ENCODE assay signal across 8 mouse cellular contexts in genomic region chr3:108563309-108563708, GRCm38 (mm10). TPM values are rescaled to one million over a fixed set of nuclear protein-coding genes. Genes with fewer than 3 reads are reported as not detected.
A peak's percentile ranks its signal among the peaks of the same experiment; 100 is the strongest.
DNase-seq lines count a peak whose midpoint lies in the region; ATAC-seq and TF ChIP-seq lines count a peak whose summit lies in the region.

No protein-coding gene starts in this region.

- TF ChIP-seq CTCF in MEL (IDR thresholded peaks at IDR 0.05 in 2 of 3, conservative IDR thresholded peaks at IDR 0.05 in 1 of 3; ENCODE audit: control insufficient read depth in 1 of 3, insufficient read depth in 1 of 3, low read depth in 2 of 3, low read length in 3 of 3, poor library complexity in 1 of 3, severe bottlenecking in 1 of 3) = peak; percentile 65 to 89 (median 72)
- TF ChIP-seq CTCF in lung, adult 2 months (IDR thresholded peaks at IDR 0.05; ENCODE audit: insufficient read depth, low read length) = peak; percentile 33; the same call in 1 of the 2 replicates

- ATAC-seq in forebrain, embryonic 15.5 days (replicated peaks) = peak; percentile 8; the same call in 1 of the 2 replicates
- ATAC-seq in neural tube, embryonic 15.5 days (ENCODE audit: low FRiP score) = peak; percentile 22; the same call in 1 of the 2 replicates

- no peak; a peak in 1 of 4 replicates for TF ChIP-seq EP300 in MEL (IDR thresholded peaks at IDR 0.05; ENCODE audit: low read depth in 1 of 2, low read length in 2 of 2)

- H3K79me2 ChIP-seq in MEL (ENCODE audit: control insufficient read depth, insufficient read depth, low read length, poor library complexity) = peaks cover 6% of the 10 kb centered on the region

- peaks cover 4% of the 10 kb centered on the region in 2 experiments; a peak in 2 of 4 replicates for H3K4me1 ChIP-seq in MEL (ENCODE audit: control insufficient read depth in 1 of 2, insufficient read depth in 2 of 2, low read length in 2 of 2)
- peaks cover 29% of the 10 kb centered on the region for H3K4me1 ChIP-seq in forebrain, embryonic 15.5 days
- 0 out of 2 replicates have a peak, but pooled peaks cover 6% of the 10 kb centered on the region for H3K4me1 ChIP-seq in lung, adult 2 months (ENCODE audit: control insufficient read depth, insufficient read depth, low read length)
- peaks cover 22% of the 10 kb centered on the region for H3K4me1 ChIP-seq in neural tube, embryonic 15.5 days

- DNase-seq in MEL (ENCODE audit: low read depth, low spot score) = peak; percentile 91
- DNase-seq in cerebellum, adult 11-12 months = peak; percentile 69
- peak; percentile 55 for DNase-seq in heart, postnatal 25 days (ENCODE audit: low spot score)
- DNase-seq in layer of hippocampus, adult 18-20 months (ENCODE audit: low spot score in 2 of 2) = peak; percentile 58 to 88
- peak; percentile 80 for DNase-seq in lung, adult 2 months
- DNase-seq in testis, postnatal 10 days (ENCODE audit: low spot score) = peak; percentile 87

- peak; percentile 42 for TF ChIP-seq RAD21 in MEL (IDR thresholded peaks at IDR 0.05; ENCODE audit: low read depth, low read length)

- 8% methylated on average over 4 of the region's 4 CpGs for WGBS in forebrain, embryonic 15.5 days
- 0% methylated on average over 4 of the region's 4 CpGs for WGBS in lung, adult 2 months
- WGBS in neural tube, embryonic 15.5 days = 5% methylated on average over 4 of the region's 4 CpGs

- H3K4me3 ChIP-seq in MEL (ENCODE audit: control insufficient read depth in 1 of 2, insufficient read depth in 1 of 2, low read depth in 2 of 2, low read length in 2 of 2) = peak overlapping the region; percentile 69 to 93
- H3K4me3 ChIP-seq in forebrain, embryonic 15.5 days = peak overlapping the region; percentile 87
- H3K4me3 ChIP-seq in lung, adult 2 months (replicated peaks; ENCODE audit: extremely low read depth, low read depth, low read length) = peak overlapping the region; percentile 47
- peak overlapping the region; percentile 67 for H3K4me3 ChIP-seq in neural tube, embryonic 15.5 days (replicated peaks)

- H3K36me3 ChIP-seq in MEL (ENCODE audit: control insufficient read depth in 1 of 2, insufficient read depth in 2 of 2, low read length in 2 of 2) = peaks cover 0 to 9% of the 10 kb centered on the region in 2 experiments; a peak in 2 of 4 replicates
- peaks cover 18% of the 10 kb centered on the region for H3K36me3 ChIP-seq in forebrain, embryonic 15.5 days
- H3K36me3 ChIP-seq in neural tube, embryonic 15.5 days = peaks cover 22% of the 10 kb centered on the region

- peak overlapping the region; percentile 85 for H3K4me2 ChIP-seq in forebrain, embryonic 15.5 days (replicated peaks)
- H3K4me2 ChIP-seq in neural tube, embryonic 15.5 days = peak overlapping the region; percentile 89

- no peaks in the 10 kb centered on the region for H3K9me3 ChIP-seq in MEL (replicated peaks; ENCODE audit: insufficient read depth, low read length)
- no peaks in the 10 kb centered on the region for H3K9me3 ChIP-seq in forebrain, embryonic 15.5 days
- no peaks in the 10 kb centered on the region for H3K9me3 ChIP-seq in neural tube, embryonic 15.5 days (replicated peaks)

- intact Hi-C loops in heart, postnatal 25 days (cut with DNase I) = loop anchor here (2.0 to 10.0 kb wide), 3 partner anchors 91 to 359 kb away; partner anchors contain the start of gene Cyb561d1

- peak overlapping the region; percentile 93 for H3K27ac ChIP-seq in MEL (ENCODE audit: control insufficient read depth, low read depth, low read length)
- H3K27ac ChIP-seq in forebrain, embryonic 15.5 days (replicated peaks) = peak overlapping the region; percentile 96
- peak overlapping the region; percentile 91 for H3K27ac ChIP-seq in neural tube, embryonic 15.5 days (replicated peaks)

- TF ChIP-seq POLR2A in MEL (IDR thresholded peaks at IDR 0.05; ENCODE audit: control insufficient read depth in 1 of 2, insufficient read depth in 1 of 2, low read depth in 1 of 2, low read length in 2 of 2, poor library complexity in 1 of 2) = peak in 1 of 2 experiments; percentile 50; a peak in 2 of 4 replicates
- no peak for TF ChIP-seq POLR2A in lung, adult 2 months (IDR thresholded peaks at IDR 0.05; ENCODE audit: borderline replicate concordance, extremely low read depth, low read depth, low read length)

- H3K9ac ChIP-seq in MEL (ENCODE audit: control insufficient read depth, low read depth, low read length, poor library complexity, severe bottlenecking) = peak overlapping the region; percentile 79
- peak overlapping the region; percentile 48 for H3K9ac ChIP-seq in forebrain, embryonic 15.5 days (replicated peaks)
- peak overlapping the region; percentile 21; the same call in 1 of the 2 replicates for H3K9ac ChIP-seq in neural tube, embryonic 15.5 days (replicated peaks)

- no peaks in the 10 kb centered on the region for H3K27me3 ChIP-seq in MEL (ENCODE audit: control insufficient read depth in 1 of 2, insufficient read depth in 2 of 2, low read length in 2 of 2)
- H3K27me3 ChIP-seq in forebrain, embryonic 15.5 days = no peaks in the 10 kb centered on the region
- H3K27me3 ChIP-seq in neural tube, embryonic 15.5 days (replicated peaks) = no peaks in the 10 kb centered on the region

TF ChIP-seq in MEL, 35 proteins besides CTCF, POLR2A, EP300 and RAD21 (continues in another document):
- TF ChIP-seq MAZ (IDR thresholded peaks at IDR 0.05; ENCODE audit: low read depth, low read length) = no peak
- TF ChIP-seq ETS1 (IDR thresholded peaks at IDR 0.05; ENCODE audit: low read depth, low read length) = peak; percentile 47; the same call in 1 of the 2 replicates
- no peak for TF ChIP-seq NRF1 (IDR thresholded peaks at IDR 0.05; ENCODE audit: insufficient read depth, low read depth, low read length, poor library complexity, severe bottlenecking)
- 0 out of 2 replicates have a peak, but pooled peaks have one; percentile 76 for TF ChIP-seq CHD1 (IDR thresholded peaks at IDR 0.05; ENCODE audit: low read depth, low read length)
- TF ChIP-seq JUND (IDR thresholded peaks at IDR 0.05; ENCODE audit: low read depth, low read length) = 0 out of 2 replicates have a peak, but pooled peaks have one; percentile 59
- peak; percentile 61 for TF ChIP-seq TBP (IDR thresholded peaks at IDR 0.05; ENCODE audit: low read depth, low read length)
- no peak for TF ChIP-seq RCOR1 (IDR thresholded peaks at IDR 0.05; ENCODE audit: low read depth, low read length)
- peak; percentile 38; the same call in 1 of the 2 replicates for TF ChIP-seq ZC3H11A (IDR thresholded peaks at IDR 0.05; ENCODE audit: low read depth, low read length)
- no peak; the same call in 1 of the 2 replicates for TF ChIP-seq MYC (IDR thresholded peaks at IDR 0.05; ENCODE audit: low read depth, low read length)
- TF ChIP-seq POLR2AphosphoS5 (IDR thresholded peaks at IDR 0.05; ENCODE audit: borderline replicate concordance, low read depth, low read length) = no peak

RNA-seq across cellular contexts. Expression of gene Tmem167b, which starts 1.0 kb away (rescaled TPM):
- total RNA-seq in MEL (2012; rRNA removed) = 15.1 and 20.8 TPM in 2 replicates
- 10 to 100 TPM in 1 of 2 experiments, not detected in 1; 15.9 TPM for polyA plus RNA-seq in MEL (2012; ENCODE audit: insufficient read depth in 1 of 2, insufficient read length in 2 of 2, low read depth in 1 of 2, low replicate concordance in 2 of 2, missing spikeins in 1 of 2)
- 64.7 and 68.7 TPM in 2 replicates for polyA plus RNA-seq in forebrain, embryonic 15.5 days (2015; fragmentation: Nextera tagmentation; extraction: Ambion mirVana)
- total RNA-seq in heart, postnatal 25 days (2021) = 10 to 100 TPM; 24.5 to 25.4 TPM
- 10 to 100 TPM; 56.7 to 58.7 TPM for total RNA-seq in layer of hippocampus, adult 18-20 months (2021)
- polyA plus RNA-seq in lung, adult 2 months (2012; rRNA removed) = 7.0 and 9.8 TPM in 2 replicates
- polyA plus RNA-seq in neural tube, embryonic 15.5 days (2015; fragmentation: Nextera tagmentation; extraction: Ambion mirVana) = 46.3 and 47.5 TPM in 2 replicates

RNA-seq across cellular contexts. Expression of gene Taf13, which starts 8.2 kb away (rescaled TPM):
- total RNA-seq in MEL (2012; rRNA removed) = 5.4 and 6.5 TPM in 2 replicates
- polyA plus RNA-seq in MEL (2012; ENCODE audit: insufficient read depth in 1 of 2, insufficient read length in 2 of 2, low read depth in 1 of 2, low replicate concordance in 2 of 2, missing spikeins in 1 of 2) = 1 to 10 TPM in 1 of 2 experiments, not detected in 1; 7.0 TPM
- polyA plus RNA-seq in forebrain, embryonic 15.5 days (2015; fragmentation: Nextera tagmentation; extraction: Ambion mirVana) = 46.9 and 54.4 TPM in 2 replicates
- 10 to 100 TPM; 16.4 to 17.0 TPM for total RNA-seq in heart, postnatal 25 days (2021)
- total RNA-seq in layer of hippocampus, adult 18-20 months (2021) = 10 to 100 TPM; 20.4 to 23.0 TPM
- polyA plus RNA-seq in lung, adult 2 months (2012; rRNA removed) = 2.0 and 4.0 TPM in 2 replicates
- polyA plus RNA-seq in neural tube, embryonic 15.5 days (2015; fragmentation: Nextera tagmentation; extraction: Ambion mirVana) = 43.7 and 46.5 TPM in 2 replicates

RNA-seq across cellular contexts. Expression of gene 5330417C22Rik, which starts 27.0 kb away (rescaled TPM):
- 0.08 and 0.29 TPM in 2 replicates for total RNA-seq in MEL (2012; rRNA removed)
- polyA plus RNA-seq in MEL (2012; ENCODE audit: insufficient read depth in 1 of 2, insufficient read length in 2 of 2, low read depth in 1 of 2, low replicate concordance in 2 of 2, missing spikeins in 1 of 2) = under 1 TPM in 1 of 2 experiments, not detected in 1; 0.31 TPM
- polyA plus RNA-seq in forebrain, embryonic 15.5 days (2015; fragmentation: Nextera tagmentation; extraction: Ambion mirVana) = 9.4 and 12.9 TPM in 2 replicates
- under 1 TPM; 0.05 to 0.17 TPM for total RNA-seq in heart, postnatal 25 days (2021)
- total RNA-seq in layer of hippocampus, adult 18-20 months (2021) = 10 to 100 TPM; 25.3 to 32.2 TPM
- polyA plus RNA-seq in lung, adult 2 months (2012; rRNA removed) = 45.7 and 56.3 TPM in 2 replicates
- polyA plus RNA-seq in neural tube, embryonic 15.5 days (2015; fragmentation: Nextera tagmentation; extraction: Ambion mirVana) = 12.1 and 15.8 TPM in 2 replicates

RNA-seq across cellular contexts. Expression of gene Wdr47, which starts 27.8 kb away (rescaled TPM):
- total RNA-seq in MEL (2012; rRNA removed) = 2.4 and 2.5 TPM in 2 replicates
- polyA plus RNA-seq in MEL (2012; ENCODE audit: insufficient read depth in 1 of 2, insufficient read length in 2 of 2, low read depth in 1 of 2, low replicate concordance in 2 of 2, missing spikeins in 1 of 2) = 1 to 10 TPM in 1 of 2 experiments, not detected in 1; 3.8 TPM
- 114 and 115 TPM in 2 replicates for polyA plus RNA-seq in forebrain, embryonic 15.5 days (2015; fragmentation: Nextera tagmentation; extraction: Ambion mirVana)
- total RNA-seq in heart, postnatal 25 days (2021) = 1 to 10 TPM; 7.4 to 9.7 TPM
- 100 to 1,000 TPM; 112 to 128 TPM for total RNA-seq in layer of hippocampus, adult 18-20 months (2021)
- 5.7 and 8.3 TPM in 2 replicates for polyA plus RNA-seq in lung, adult 2 months (2012; rRNA removed)
- polyA plus RNA-seq in neural tube, embryonic 15.5 days (2015; fragmentation: Nextera tagmentation; extraction: Ambion mirVana) = 80.5 and 94.7 TPM in 2 replicates

RNA-seq across cellular contexts. Expression of gene 1700013F07Rik, which starts 29.4 kb away (rescaled TPM):
- not detected in 2 replicates for total RNA-seq in MEL (2012; rRNA removed)
- polyA plus RNA-seq in MEL (2012; ENCODE audit: insufficient read depth in 1 of 2, insufficient read length in 2 of 2, low read depth in 1 of 2, low replicate concordance in 2 of 2, missing spikeins in 1 of 2) = under 1 TPM in 1 of 2 experiments, not detected in 1; 0.17 TPM
- 1.8 and 2.4 TPM in 2 replicates for polyA plus RNA-seq in forebrain, embryonic 15.5 days (2015; fragmentation: Nextera tagmentation; extraction: Ambion mirVana)
- not detected for total RNA-seq in heart, postnatal 25 days (2021)
- total RNA-seq in layer of hippocampus, adult 18-20 months (2021) = 1 to 10 TPM; 3.1 TPM
- polyA plus RNA-seq in lung, adult 2 months (2012; rRNA removed) = 7.1 and 7.7 TPM in 2 replicates
- polyA plus RNA-seq in neural tube, embryonic 15.5 days (2015; fragmentation: Nextera tagmentation; extraction: Ambion mirVana) = 0.87 and 1.2 TPM in 2 replicates

Comparison
In these comparisons a context has a peak if more than half of its experiments do, and no peak if none do; other contexts are left out.
1. Peak in every context shown above with its lines: DNase-seq, ATAC-seq, H3K4me3 ChIP-seq and H3K27ac ChIP-seq.
2. H3K9ac ChIP-seq: peak in every context shown above with its lines; median percentile 79 in MEL; 48 in forebrain, embryonic 15.5 days; 21 in neural tube, embryonic 15.5 days.